ENCODE assay signal across 10 mouse cellular contexts in genomic region chr5:24326842-24327417, GRCm38 (mm10). TPM values are rescaled to one million over a fixed set of nuclear protein-coding genes. Genes with fewer than 3 reads are reported as not detected.
DNase-seq lines count a peak whose midpoint lies in the region; ATAC-seq and TF ChIP-seq lines count a peak whose summit lies in the region.
"Had no signal": no experiment of that assay in that cellular context is flagged by ENCODE, and none has a peak within 500 bp of the region (broad histone marks: within the 10 kb centered on the region; RNA-seq: fewer than 3 reads in every experiment).

No protein-coding gene starts in this region.

- H3K27ac ChIP-seq in gastrocnemius, adult 2 months, result no peak overlapping the region
- no peak overlapping the region for H3K27ac ChIP-seq in neural tube, embryonic 13.5 days (replicated peaks)
- H3K27ac ChIP-seq in neural tube, embryonic 15.5 days (replicated peaks), result no peak overlapping the region
- peak overlapping the region; percentile 89 for H3K27ac ChIP-seq in heart, embryonic 13.5 days (replicated peaks)
- H3K27ac ChIP-seq: limb, embryonic 15.5 days had no signal

- intact Hi-C loops in gastrocnemius, adult 2 months (cut with DNase I), result no loop called here
- intact Hi-C loops in gastrocnemius, postnatal 14 days (cut with DNase I; ENCODE audit: low total_unique reads), result no loop called here

- ATAC-seq in neural tube, embryonic 13.5 days (ENCODE audit: low read depth), result no peak
- no peak for ATAC-seq in neural tube, embryonic 15.5 days (ENCODE audit: low FRiP score)
- ATAC-seq in heart, embryonic 13.5 days (ENCODE audit: extremely low read depth, insufficient number of reproducible peaks, low FRiP score, low TSS enrichment), result no peak
- ATAC-seq in erythroid progenitor cell, adult 5-6 weeks (replicated peaks; ENCODE audit: low FRiP score, poor library complexity, severe bottlenecking), result no peak

- WGBS in neural tube, embryonic 13.5 days, result 65% methylated on average over 4 of the region's 4 CpGs
- WGBS in neural tube, embryonic 15.5 days, result 75% methylated on average over 4 of the region's 4 CpGs
- 48% methylated on average over 4 of the region's 4 CpGs for WGBS in heart, embryonic 13.5 days

- H3K36me3 ChIP-seq in neural tube, embryonic 13.5 days, result peaks cover 55% of the 10 kb centered on the region
- H3K36me3 ChIP-seq in neural tube, embryonic 15.5 days, result peaks cover 42% of the 10 kb centered on the region
- H3K36me3 ChIP-seq in heart, embryonic 13.5 days, result peaks cover 72% of the 10 kb centered on the region
- H3K36me3 ChIP-seq: limb, embryonic 15.5 days had no signal

- no peaks in the 10 kb centered on the region for H3K27me3 ChIP-seq in neural tube, embryonic 13.5 days
- no peaks in the 10 kb centered on the region for H3K27me3 ChIP-seq in neural tube, embryonic 15.5 days (replicated peaks)
- H3K27me3 ChIP-seq in heart, embryonic 13.5 days (replicated peaks), result peaks cover 26% of the 10 kb centered on the region

- H3K4me3 ChIP-seq in gastrocnemius, adult 2 months, result no peak overlapping the region
- no peak overlapping the region for H3K4me3 ChIP-seq in neural tube, embryonic 13.5 days
- H3K4me3 ChIP-seq in neural tube, embryonic 15.5 days (replicated peaks), result no peak overlapping the region
- H3K4me3 ChIP-seq in heart, embryonic 13.5 days, result no peak overlapping the region
- H3K4me3 ChIP-seq: limb, embryonic 15.5 days had no signal

- peaks cover 46% of the 10 kb centered on the region for H3K4me1 ChIP-seq in neural tube, embryonic 13.5 days (replicated peaks)
- peaks cover 40% of the 10 kb centered on the region for H3K4me1 ChIP-seq in neural tube, embryonic 15.5 days
- H3K4me1 ChIP-seq in heart, embryonic 13.5 days, result peaks cover 84% of the 10 kb centered on the region

- TF ChIP-seq CTCF in gastrocnemius, adult 2 months (IDR thresholded peaks at IDR 0.05), result no peak

- H3K9me3 ChIP-seq in neural tube, embryonic 13.5 days, result no peaks in the 10 kb centered on the region
- no peaks in the 10 kb centered on the region for H3K9me3 ChIP-seq in neural tube, embryonic 15.5 days (replicated peaks)
- H3K9me3 ChIP-seq in heart, embryonic 13.5 days, result no peaks in the 10 kb centered on the region
- H3K9me3 ChIP-seq: limb, embryonic 15.5 days had no signal

- DNase-seq in gastrocnemius, adult 2 months, result peak; percentile 51
- no peak for DNase-seq in gastrocnemius, postnatal 14 days
- peak; percentile 65 for DNase-seq in lung, postnatal 36 days
- DNase-seq in thymus, postnatal 25 days, result no peak
- DNase-seq: cerebellum, adult 18-20 months had no signal

- no peak overlapping the region for H3K4me2 ChIP-seq in neural tube, embryonic 13.5 days
- no peak overlapping the region for H3K4me2 ChIP-seq in neural tube, embryonic 15.5 days
- peak overlapping the region; percentile 25 for H3K4me2 ChIP-seq in heart, embryonic 13.5 days
- H3K4me2 ChIP-seq: limb, embryonic 15.5 days had no signal

- 0 out of 2 replicates have a peak overlapping the region, but pooled peaks have one; percentile 39 for H3K9ac ChIP-seq in neural tube, embryonic 13.5 days
- H3K9ac ChIP-seq in neural tube, embryonic 15.5 days (replicated peaks), result no peak overlapping the region
- peak overlapping the region; percentile 77 for H3K9ac ChIP-seq in heart, embryonic 13.5 days
- H3K9ac ChIP-seq: limb, embryonic 15.5 days had no signal

RNA-seq across cellular contexts. Expression of gene Kcnh2, which starts 24.5 kb away (rescaled TPM):
- total RNA-seq in gastrocnemius, adult 2 months (2021), result 1 to 10 TPM; 1.4 to 2.2 TPM
- 1 to 10 TPM; 1.8 to 4.2 TPM for total RNA-seq in gastrocnemius, postnatal 14 days (2021)
- 13.5 and 15.5 TPM in 2 replicates for polyA plus RNA-seq in neural tube, embryonic 13.5 days (2015; fragmentation: Nextera tagmentation; extraction: Ambion mirVana)
- 12.7 and 18.2 TPM in 2 replicates for polyA plus RNA-seq in neural tube, embryonic 15.5 days (2015; fragmentation: Nextera tagmentation; extraction: Ambion mirVana)
- 24.4 and 26.2 TPM in 2 replicates for polyA plus RNA-seq in heart, embryonic 13.5 days (2015; fragmentation: Nextera tagmentation; extraction: Ambion mirVana)
- total RNA-seq in erythroid progenitor cell, adult 5-6 weeks (2015; ENCODE audit: low replicate concordance), result not detected in 2 replicates
- not detected in 2 replicates for total RNA-seq in erythroid progenitor cell, adult 5-6 weeks (2017; ENCODE audit: low replicate concordance)

RNA-seq across cellular contexts. Expression of gene Nos3, which starts 37.7 kb away (rescaled TPM):
- total RNA-seq in gastrocnemius, adult 2 months (2021), result 1 to 10 TPM; 5.0 to 7.1 TPM
- 10 to 100 TPM in 1 of 2 experiments, 1 to 10 TPM in 1; 8.6 to 10.6 TPM for total RNA-seq in gastrocnemius, postnatal 14 days (2021)
- 9.3 and 9.6 TPM in 2 replicates for polyA plus RNA-seq in neural tube, embryonic 13.5 days (2015; fragmentation: Nextera tagmentation; extraction: Ambion mirVana)
- polyA plus RNA-seq in neural tube, embryonic 15.5 days (2015; fragmentation: Nextera tagmentation; extraction: Ambion mirVana), result 9.3 and 10.6 TPM in 2 replicates
- polyA plus RNA-seq in heart, embryonic 13.5 days (2015; fragmentation: Nextera tagmentation; extraction: Ambion mirVana), result 34.0 and 35.0 TPM in 2 replicates
- total RNA-seq in erythroid progenitor cell, adult 5-6 weeks (2015; ENCODE audit: low replicate concordance), result not detected in 2 replicates
- not detected in 2 replicates for total RNA-seq in erythroid progenitor cell, adult 5-6 weeks (2017; ENCODE audit: low replicate concordance)

Comparison
In these comparisons a context has a peak if more than half of its experiments do, and no peak if none do; other contexts are left out.
1. DNase-seq: peak in gastrocnemius, adult 2 months (single experiment) and lung, postnatal 36 days (single experiment); none in gastrocnemius, postnatal 14 days (single experiment) and thymus, postnatal 25 days (single experiment).
2. RNA of gene Nos3, which starts 37.7 kb away (total RNA-seq): 8.6 to 10.6 TPM in gastrocnemius, postnatal 14 days and 5.0 to 7.1 TPM in gastrocnemius, adult 2 months; not detected in erythroid progenitor cell, adult 5-6 weeks; every median in the first group is over 4 times any median in the second.